Mouse (Mus musculus) MEL (cell line): ENCODE measurements at regions not wholly inside any gene's neighbourhood (a gene's known extent, or its start where the extent isn't known, plus 50 kb on each side); places are given as distances from the start of the nearest gene placed in this dataset.

ENCODE experiments used
- DNase-seq: peaks from one replicate; pipeline ENCODE4 v3.0.0; 2011; ENCODE audit warnings: low read depth, low spot score
- H3K27ac ChIP-seq: 2 replicates; pipeline ENCODE4 v1.5.1; 2012; ENCODE audit warnings: low read depth, mild to moderate bottlenecking, control low read depth, low read length, moderate library complexity; ENCODE audit not compliant: control insufficient read depth
- H3K27me3 ChIP-seq, 2 experiments: fragments of 150-350 bp in 1 of 2; sonication (generic) in 1 of 2; 2 replicates each; pipeline ENCODE4 v1.6.1; 2012; ENCODE audit warnings: low read length in 2 of 2, mild to moderate bottlenecking in 2 of 2, improper control_type of control experiment in 1 of 2, moderate library complexity in 1 of 2; ENCODE audit not compliant: insufficient read depth in 2 of 2, control insufficient read depth in 1 of 2
- H3K36me3 ChIP-seq, 2 experiments: 2 replicates each; pipeline ENCODE4 v1.6.1; 2012 to 2014; ENCODE audit warnings: low read length in 2 of 2, improper control_type of control experiment in 1 of 2, inconsistent platforms in 1 of 2, mild to moderate bottlenecking in 1 of 2; ENCODE audit not compliant: insufficient read depth in 2 of 2, control insufficient read depth in 1 of 2
- H3K4me1 ChIP-seq, 2 experiments: fragments of 150-350 bp in 1 of 2; sonication (generic) in 1 of 2; 2 replicates each; pipeline ENCODE4 v1.6.1; 2012; ENCODE audit warnings: low read length in 2 of 2, improper control_type of control experiment in 1 of 2, mild to moderate bottlenecking in 1 of 2; ENCODE audit not compliant: insufficient read depth in 2 of 2, control insufficient read depth in 1 of 2
- H3K4me3 ChIP-seq, 2 experiments: fragments of 150-350 bp in 1 of 2; sonication (generic) in 1 of 2; 2 replicates each; pipeline ENCODE4 v1.5.1; 2012; ENCODE audit warnings: low read depth in 2 of 2, low read length in 2 of 2, mild to moderate bottlenecking in 2 of 2, moderate library complexity in 2 of 2, control low read depth in 1 of 2, improper control_type of control experiment in 1 of 2; ENCODE audit not compliant: control insufficient read depth in 1 of 2, insufficient read depth in 1 of 2
- H3K79me2 ChIP-seq: 2 replicates; pipeline ENCODE4 v1.6.1; 2012; ENCODE audit warnings: mild to moderate bottlenecking, low read length, moderate library complexity; ENCODE audit not compliant: control insufficient read depth, poor library complexity, insufficient read depth
- H3K9ac ChIP-seq: 2 replicates; pipeline ENCODE4 v1.6.1; 2012; ENCODE audit warnings: low read depth, mild to moderate bottlenecking, control low read depth, low read length, moderate library complexity; ENCODE audit not compliant: control insufficient read depth, poor library complexity, severe bottlenecking
- H3K9me3 ChIP-seq: fragments of 150-350 bp; sonication (generic); replicated peaks from 2 replicates; pipeline ENCODE4 v1.6.1; 2012; ENCODE audit warnings: mild to moderate bottlenecking, low read length, improper control_type of control experiment, moderate library complexity; ENCODE audit not compliant: insufficient read depth
- BHLHE40 ChIP-seq: IDR thresholded peaks from 2 replicates; pipeline ENCODE4 v1.6.1; 2012; ENCODE audit warnings: low read depth, mild to moderate bottlenecking, inconsistent platforms, low read length, improper control_type of control experiment, borderline replicate concordance
- CHD1 ChIP-seq: IDR thresholded peaks from 2 replicates; pipeline ENCODE4 v1.6.1; 2012; ENCODE audit warnings: low read depth, mild to moderate bottlenecking, inconsistent platforms, low read length, improper control_type of control experiment
- CHD2 ChIP-seq: IDR thresholded peaks from 2 replicates; pipeline ENCODE4 v1.6.1; 2011; ENCODE audit warnings: low read length, improper control_type of control experiment
- E2F4 ChIP-seq: IDR thresholded peaks from 2 replicates; pipeline ENCODE4 v1.6.1; 2011; ENCODE audit warnings: low read depth, low read length, improper control_type of control experiment, borderline replicate concordance
- ELF1 ChIP-seq: IDR thresholded peaks from 2 replicates; pipeline ENCODE4 v1.6.1; 2014; ENCODE audit warnings: low read depth, mild to moderate bottlenecking, inconsistent platforms, low read length, improper control_type of control experiment, moderate library complexity
- EP300 ChIP-seq, 2 experiments: IDR thresholded peaks; 2 replicates each; pipeline ENCODE4 v1.6.1; 2011; ENCODE audit warnings: improper control_type of control experiment in 2 of 2, low read length in 2 of 2, low read depth in 1 of 2, mild to moderate bottlenecking in 1 of 2
- GATA1 ChIP-seq: IDR thresholded peaks from 2 replicates; pipeline ENCODE4 v1.6.1; 2011; ENCODE audit warnings: low read depth, low read length, improper control_type of control experiment
- HCFC1 ChIP-seq: IDR thresholded peaks from 2 replicates; pipeline ENCODE4 v1.6.1; 2012; ENCODE audit warnings: low read depth, mild to moderate bottlenecking, inconsistent platforms, low read length, improper control_type of control experiment, moderate library complexity
- MAX ChIP-seq: IDR thresholded peaks from 2 replicates; pipeline ENCODE4 v1.6.1; 2011; ENCODE audit warnings: low read length, improper control_type of control experiment
- NELFE ChIP-seq: IDR thresholded peaks from 2 replicates; pipeline ENCODE4 v1.6.1; 2011; ENCODE audit warnings: low read depth, low read length, improper control_type of control experiment
- POLR2AphosphoS2 ChIP-seq: IDR thresholded peaks from 2 replicates; pipeline ENCODE4 v1.6.1; 2011; ENCODE audit warnings: low read length, improper control_type of control experiment
- POLR2AphosphoS5 ChIP-seq: IDR thresholded peaks from 2 replicates; pipeline ENCODE4 v1.6.1; 2012; ENCODE audit warnings: low read depth, borderline replicate concordance, mild to moderate bottlenecking, inconsistent platforms, low read length, moderate library complexity, mixed read lengths
- SIN3A ChIP-seq: IDR thresholded peaks from 2 replicates; pipeline ENCODE4 v1.6.1; 2012; ENCODE audit warnings: low read length, improper control_type of control experiment, inconsistent platforms
- TBP ChIP-seq: IDR thresholded peaks from 2 replicates; pipeline ENCODE4 v1.8.0; 2011; ENCODE audit warnings: low read depth, low read length, improper control_type of control experiment
- UBTF ChIP-seq: IDR thresholded peaks from 2 replicates; pipeline ENCODE4 v1.6.1; 2012; ENCODE audit warnings: low read depth, mild to moderate bottlenecking, inconsistent platforms, low read length, improper control_type of control experiment, moderate library complexity, borderline replicate concordance; ENCODE audit not compliant: insufficient read depth
- USF1 ChIP-seq: IDR thresholded peaks from 2 replicates; pipeline ENCODE4 v1.6.1; 2014; ENCODE audit warnings: low read depth, mild to moderate bottlenecking, inconsistent platforms, low read length, improper control_type of control experiment, moderate library complexity
- USF2 ChIP-seq, 2 experiments: IDR thresholded peaks; 2 replicates each; pipeline ENCODE4 v1.6.1; 2011 to 2012; ENCODE audit warnings: improper control_type of control experiment in 2 of 2, low read length in 2 of 2, borderline replicate concordance in 1 of 2, inconsistent platforms in 1 of 2, low read depth in 1 of 2, mild to moderate bottlenecking in 1 of 2; ENCODE audit not compliant: insufficient read depth in 1 of 2
- ZC3H11A ChIP-seq: IDR thresholded peaks from 2 replicates; pipeline ENCODE4 v1.6.1; 2012; ENCODE audit warnings: low read depth, mild to moderate bottlenecking, inconsistent platforms, low read length, improper control_type of control experiment
- ZKSCAN1 ChIP-seq: IDR thresholded peaks from 2 replicates; pipeline ENCODE4 v1.6.1; 2012; ENCODE audit warnings: low read depth, mild to moderate bottlenecking, inconsistent platforms, low read length, improper control_type of control experiment, moderate library complexity

GRCm38 (mm10) chrX:18875734-18876133 lies 414.5 kb upstream of the 4930578C19Rik start:
- no peak overlapping the region for H3K4me3 ChIP-seq

GRCm38 (mm10) chrX:18874051-18874450 lies 412.9 kb upstream of the 4930578C19Rik start:
- H3K9me3 ChIP-seq: no peaks in the 10 kb centered on the region
- DNase-seq: no peak
- no peak for TF ChIP-seq ZKSCAN1
- TF ChIP-seq NELFE: no peak
- TF ChIP-seq EP300 (IDR thresholded peaks at IDR 0.05; ENCODE audit: low read depth in 1 of 2, low read length in 2 of 2): no peak
- no peak for TF ChIP-seq HCFC1
- no peak for TF ChIP-seq CHD2
- no peak for TF ChIP-seq USF1
- no peak for TF ChIP-seq MAX
- TF ChIP-seq TBP: no peak
- TF ChIP-seq GATA1: no peak
- TF ChIP-seq BHLHE40: no peak
- TF ChIP-seq UBTF: no peak
- TF ChIP-seq POLR2AphosphoS5: no peak
- no peak for TF ChIP-seq SIN3A
- TF ChIP-seq E2F4: no peak
- TF ChIP-seq POLR2AphosphoS2: no peak

More at GRCm38 (mm10) chrX:18875734-18876133, 414.5 kb upstream of the 4930578C19Rik start:
- TF ChIP-seq ZC3H11A (no peak), CHD1 (no peak), ELF1 (no peak), USF2 (IDR thresholded peaks at IDR 0.05; ENCODE audit: borderline replicate concordance in 1 of 2, insufficient read depth in 1 of 2, low read depth in 1 of 2, low read length in 2 of 2) (no peak), BHLHE40 (no peak)
- Histone ChIP-seq H3K27me3 (no peaks in the 10 kb centered on the region), H3K9ac (no peak overlapping the region), H3K9me3 (no peaks in the 10 kb centered on the region), H3K4me1 (no peaks in the 10 kb centered on the region), H3K79me2 (no peaks in the 10 kb centered on the region), H3K27ac (no peak overlapping the region), H3K36me3 (no peaks in the 10 kb centered on the region)
- DNase-seq: no peak

More at GRCm38 (mm10) chrX:18874051-18874450, 412.9 kb upstream of the 4930578C19Rik start:
- Histone ChIP-seq H3K9ac (no peak overlapping the region), H3K4me1 (no peaks in the 10 kb centered on the region), H3K36me3 (no peaks in the 10 kb centered on the region), H3K27me3 (no peaks in the 10 kb centered on the region), H3K79me2 (no peaks in the 10 kb centered on the region), H3K4me3 (no peak overlapping the region), H3K27ac (no peak overlapping the region)
